Mouse (Mus musculus) right cerebral cortex, adult 2 months (tissue): ENCODE measurements around the gene Pigx.

ENCODE experiments used
- DNase-seq, 2 experiments: peaks; one replicate each; pipeline ENCODE4 v3.0.0; 2021 to 2022; ENCODE audit warnings: low spot score in 2 of 2

Pigx gene

DNA sequence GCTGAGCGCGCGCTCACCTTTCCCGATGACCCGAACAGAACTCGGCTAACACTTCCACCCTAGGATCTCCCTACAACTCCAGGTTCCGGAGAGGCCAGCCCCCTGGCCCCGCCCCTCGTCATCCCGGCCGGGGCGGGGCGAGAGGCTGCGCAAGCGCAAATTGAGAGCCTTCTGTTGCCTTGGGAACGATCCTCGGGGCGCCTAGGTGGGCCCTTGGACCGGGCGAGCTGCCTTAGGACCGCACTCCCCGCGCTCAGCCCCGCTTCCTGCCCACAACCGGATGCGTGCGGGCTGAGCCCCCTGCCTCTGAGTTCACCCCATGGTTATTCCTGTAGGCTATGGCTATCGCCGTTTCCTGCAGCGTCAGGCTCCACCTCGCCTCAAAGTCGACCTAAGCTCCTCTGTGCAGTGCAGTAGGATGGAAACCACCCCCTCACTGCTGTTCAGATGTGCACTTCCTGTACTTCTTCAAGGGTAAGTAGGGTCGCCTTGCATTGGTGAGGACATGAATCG lies at the start of gene Pigx, which contains the start of gene Cep19:
TSS of gene Pigx (minus strand) at position 103 of the 513 bp plus-strand sequence.
TSS of gene Cep19 (plus strand) at position 163 of the 513 bp plus-strand sequence.
- peak; percentile 87 to 90 for DNase-seq

DNA sequence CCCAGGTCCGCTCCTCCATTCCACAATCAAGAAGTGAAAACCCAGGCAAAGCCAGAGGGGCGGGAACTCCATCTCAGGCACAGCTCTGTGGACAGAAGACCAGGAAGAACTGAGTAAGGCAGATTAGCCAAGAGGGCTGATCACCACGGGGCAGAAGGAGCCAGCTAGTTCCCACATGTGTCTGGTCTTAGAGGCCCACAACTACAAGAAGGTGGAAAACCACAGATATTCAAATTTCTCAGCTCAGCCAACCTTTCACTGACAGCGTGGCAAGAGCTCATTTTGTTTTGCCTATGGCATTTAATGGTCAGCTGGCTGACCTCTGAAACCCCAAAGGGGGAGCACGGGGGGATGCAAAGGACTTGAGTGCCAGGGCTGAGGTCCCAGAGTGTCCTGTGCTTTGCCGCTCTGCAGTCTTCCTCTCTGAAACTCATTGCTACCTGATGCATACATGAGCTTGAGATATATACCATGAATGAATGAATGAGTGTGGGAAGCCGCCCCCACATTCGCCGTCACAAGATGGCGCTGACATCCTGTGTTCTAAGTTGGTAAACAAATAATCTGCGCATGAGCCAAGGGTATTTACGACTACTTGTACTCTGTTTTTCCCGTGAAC lies 48.2 kb upstream of the Pigx start:
- DNase-seq, result no peak

- DNase-seq, result no peak
These were observed 45.1 kb upstream of the Pigx start for GRCm38 (mm10) chr16:32144592-32144991.

- no peak for DNase-seq
These were observed 44.2 kb upstream of the Pigx start for GRCm38 (mm10) chr16:32143766-32144165.

DNA sequence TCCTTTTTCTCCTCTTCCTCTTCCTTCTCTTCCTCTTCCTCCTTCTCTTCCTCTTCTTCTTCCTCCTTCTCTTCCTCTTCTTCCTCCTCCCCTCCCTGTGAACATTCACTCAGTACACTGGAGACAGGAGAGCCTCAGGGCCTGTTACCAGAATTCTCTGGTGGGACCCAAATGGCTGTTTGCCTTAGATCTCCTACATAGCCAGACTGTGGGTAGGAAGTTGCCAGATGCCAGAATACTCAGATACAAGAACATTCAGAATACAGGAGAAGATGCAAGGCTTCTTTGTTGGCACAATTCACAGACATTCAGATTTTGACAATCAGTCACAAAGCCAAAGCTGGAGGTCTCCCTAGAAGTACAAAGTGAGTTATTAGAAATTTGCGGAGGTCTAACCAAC lies 39.4 kb upstream of the Pigx start:
- peak in 1 of 2 experiments; percentile 15 for DNase-seq

DNA sequence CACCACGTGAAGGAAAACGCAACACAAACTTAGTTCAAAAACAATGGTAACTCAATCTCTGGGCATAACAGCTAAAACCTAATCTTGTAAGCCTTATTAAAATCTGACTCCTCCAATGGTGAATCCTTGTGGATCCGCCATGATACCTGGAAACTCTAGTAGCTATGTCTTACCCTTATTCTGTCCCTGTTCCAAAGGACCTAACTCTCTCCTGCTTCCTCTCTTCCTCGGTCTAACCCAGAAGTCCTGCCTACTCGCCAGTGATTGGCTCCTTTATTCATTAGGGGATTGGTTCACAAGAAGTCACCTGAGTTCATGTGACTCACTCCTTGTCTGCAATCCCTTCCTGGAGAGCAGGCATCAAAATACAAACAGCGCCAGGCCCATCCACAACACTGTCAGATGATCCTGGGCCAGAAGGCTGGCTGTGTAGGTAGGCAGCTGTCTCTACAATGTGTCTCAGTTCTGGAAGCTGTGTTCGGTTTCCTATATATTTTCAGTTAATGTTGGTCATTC lies 36.4 kb upstream of the Pigx start:
- no peak for DNase-seq

DNA sequence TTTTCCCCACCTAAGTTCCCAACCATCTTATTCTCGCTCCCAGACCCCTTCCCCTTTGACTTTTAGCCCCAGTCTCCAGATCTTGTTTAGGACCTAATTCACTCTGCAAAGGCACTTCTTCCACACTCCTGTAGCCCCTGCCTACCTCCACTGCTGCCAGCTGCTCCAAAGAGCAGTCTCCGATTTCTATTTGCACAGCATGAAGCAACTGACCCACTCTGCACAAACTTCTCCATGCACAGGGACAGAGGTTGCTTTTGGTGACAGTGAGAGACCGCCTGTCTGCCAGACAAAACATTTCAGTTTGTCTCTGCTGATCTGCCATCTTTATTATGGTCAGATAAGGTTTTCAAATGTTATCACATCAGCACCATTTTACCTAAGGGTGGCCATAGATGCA lies 33.6 kb upstream of the Pigx start:
- DNase-seq, result no peak

- DNase-seq, result no peak
These were observed 30.8 kb upstream of the Pigx start for GRCm38 (mm10) chr16:32130190-32130826.

DNA sequence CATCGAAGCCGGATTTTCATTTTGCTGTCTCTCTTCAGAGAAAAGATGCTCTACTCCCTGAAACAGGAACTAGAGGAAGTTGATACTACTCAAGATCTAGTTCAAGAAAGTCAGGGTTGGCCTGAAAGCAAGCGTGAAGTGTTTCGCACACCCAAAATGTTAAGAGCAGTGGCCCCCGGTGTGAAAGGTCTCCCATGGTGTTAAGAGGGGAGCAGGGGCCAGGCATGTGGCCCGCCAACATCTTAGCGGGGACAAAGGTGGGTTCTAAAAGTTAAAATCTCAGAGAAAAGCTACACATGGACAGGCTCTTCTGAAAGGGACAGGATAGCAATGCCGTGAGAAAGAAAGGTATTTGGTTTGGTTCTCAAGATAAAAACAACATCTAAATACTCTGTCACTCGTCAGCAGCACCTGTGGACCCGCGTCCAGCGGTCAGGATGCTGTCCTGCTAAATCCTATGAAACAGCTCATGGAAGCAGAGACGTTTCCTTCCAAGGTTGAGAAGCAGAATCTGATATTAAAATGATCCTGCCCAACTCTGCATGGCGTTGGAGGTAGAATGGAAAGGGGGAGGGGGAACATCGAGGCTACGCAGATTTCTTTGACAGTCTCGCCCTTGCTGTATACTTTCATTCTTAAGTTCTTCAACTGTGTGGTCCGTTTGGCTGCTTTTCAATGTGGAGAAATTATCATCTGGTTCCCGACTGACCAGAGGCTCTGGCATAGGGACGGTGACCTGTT lies 30.1 kb upstream of the Pigx start:
- DNase-seq, result no peak

DNA sequence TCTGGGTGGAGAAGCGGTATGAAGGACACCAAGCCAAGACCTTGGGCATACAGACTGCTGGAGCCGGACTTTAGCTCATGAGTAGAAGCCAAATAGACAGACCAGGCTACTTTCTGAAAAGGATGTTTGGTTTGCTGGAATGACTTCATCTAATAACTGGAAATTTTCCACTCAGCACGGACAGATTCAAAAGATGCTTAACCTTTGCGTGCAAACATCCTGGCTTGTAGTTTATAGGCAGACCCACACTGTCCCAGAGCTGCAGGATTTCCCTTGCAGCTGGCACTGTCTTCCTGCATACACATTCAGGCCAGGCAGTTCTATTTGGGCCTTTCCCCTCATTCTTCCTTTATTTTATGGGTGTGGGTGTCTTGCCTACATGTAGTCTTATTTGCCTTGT lies 27.5 kb upstream of the Pigx start:
- DNase-seq, result no peak

DNA sequence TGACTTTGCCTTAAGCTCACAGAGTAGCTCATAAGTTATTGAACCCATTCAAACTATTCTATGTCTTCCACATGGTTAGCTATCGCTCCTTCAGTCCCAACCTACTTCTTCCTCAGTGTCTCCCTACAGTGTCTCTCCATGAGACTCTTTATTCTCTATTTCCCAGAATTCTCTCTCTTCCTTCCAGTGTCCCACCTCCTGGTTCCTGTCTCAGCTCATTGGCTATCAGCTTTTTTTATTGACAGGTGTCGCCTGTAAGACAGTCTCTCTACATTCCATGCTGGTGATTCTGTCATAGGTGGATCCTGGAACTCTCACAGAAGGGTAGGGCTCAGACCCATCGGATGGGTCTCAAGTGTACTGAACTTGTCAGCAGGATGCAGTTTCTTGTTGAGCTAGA lies 25.8 kb upstream of the Pigx start:
- no peak for DNase-seq

DNA sequence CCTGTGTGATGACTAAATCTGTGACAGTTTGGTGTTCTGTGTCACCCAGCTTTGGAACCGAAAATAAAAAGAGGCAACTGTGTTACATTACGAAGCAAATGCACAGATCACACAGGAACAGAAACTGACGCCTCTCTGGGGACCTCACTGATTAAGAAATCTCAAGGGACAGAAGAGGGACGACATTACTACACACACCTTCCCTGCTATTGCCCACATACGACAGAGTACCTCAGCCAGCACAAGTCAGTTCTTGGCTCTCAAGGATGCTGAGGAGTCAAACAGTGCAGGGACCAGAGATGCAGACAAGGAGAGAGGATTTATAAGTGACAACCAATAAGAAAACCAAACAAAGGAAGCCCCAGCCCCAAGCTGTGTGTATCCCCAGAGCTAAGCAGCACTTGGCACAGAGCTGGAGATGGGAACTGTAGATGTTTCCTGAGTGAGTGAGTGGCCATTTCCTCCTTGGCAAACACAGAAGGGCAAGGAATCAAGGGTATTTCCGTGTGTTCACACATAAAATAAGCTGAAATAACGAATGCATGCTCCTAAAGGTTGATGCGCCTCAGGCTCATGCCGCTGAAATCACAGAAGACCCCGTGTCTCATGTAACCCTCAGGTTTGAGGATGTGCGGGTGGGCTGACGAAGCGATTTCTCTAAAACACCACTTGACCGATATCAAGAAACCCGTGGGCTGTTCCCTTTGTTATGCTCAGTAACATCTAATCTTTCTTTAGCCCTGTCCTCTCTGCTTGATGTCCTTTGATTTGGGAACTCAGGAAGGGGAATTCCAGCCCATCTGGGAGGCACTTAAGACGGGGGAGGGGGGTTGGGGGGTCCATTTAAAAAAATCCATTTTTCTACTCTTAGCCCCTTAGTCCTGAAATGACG lies 25.1 kb upstream of the Pigx start:
- DNase-seq, result no peak

GRCm38 (mm10) chr16:32124020-32124419 lies 24.5 kb upstream of the Pigx start:
- DNase-seq, result no peak

DNA sequence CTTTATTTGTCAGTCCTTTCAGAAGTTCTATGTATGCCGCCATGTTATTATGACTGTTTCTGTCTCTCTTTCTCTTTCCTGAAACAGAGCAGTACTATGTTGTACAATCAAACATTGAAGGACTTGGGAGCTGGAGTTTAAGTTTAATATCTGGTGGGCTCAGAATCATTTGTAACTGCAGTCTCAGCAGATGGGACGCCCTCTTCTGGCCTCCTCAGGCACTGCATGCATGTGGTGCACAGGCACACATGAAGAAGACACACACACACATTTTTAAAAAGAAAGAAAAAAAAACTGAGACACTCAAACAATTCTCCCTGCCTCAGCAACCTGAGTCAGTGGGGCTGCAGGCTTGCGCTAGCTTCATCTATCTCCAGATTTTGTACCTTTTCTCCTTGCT lies 20.9 kb upstream of the Pigx start:
- DNase-seq, result no peak

DNA sequence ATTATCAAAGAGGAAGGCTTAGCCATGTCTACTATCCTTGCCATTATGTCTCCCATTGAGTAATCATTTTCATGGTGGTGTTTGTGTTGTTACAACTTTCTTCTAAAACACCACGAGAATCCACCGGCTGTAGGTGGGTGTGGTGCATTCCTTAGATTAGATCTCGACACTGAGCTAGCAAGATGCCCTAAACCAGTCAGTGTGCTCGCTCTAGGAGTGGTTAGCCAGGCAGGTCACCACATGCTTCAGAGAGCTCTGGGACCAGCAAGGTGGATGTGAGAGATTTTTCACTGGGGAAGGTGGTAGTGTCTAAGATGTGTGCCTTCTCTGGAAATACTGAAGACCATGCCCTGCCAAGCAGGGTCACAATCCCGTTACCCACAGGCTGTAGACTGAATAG lies 16.6 kb upstream of the Pigx start:
- DNase-seq, result no peak

GRCm38 (mm10) chr16:32115781-32116180 lies 16.2 kb upstream of the Pigx start:
- no peak for DNase-seq

DNA sequence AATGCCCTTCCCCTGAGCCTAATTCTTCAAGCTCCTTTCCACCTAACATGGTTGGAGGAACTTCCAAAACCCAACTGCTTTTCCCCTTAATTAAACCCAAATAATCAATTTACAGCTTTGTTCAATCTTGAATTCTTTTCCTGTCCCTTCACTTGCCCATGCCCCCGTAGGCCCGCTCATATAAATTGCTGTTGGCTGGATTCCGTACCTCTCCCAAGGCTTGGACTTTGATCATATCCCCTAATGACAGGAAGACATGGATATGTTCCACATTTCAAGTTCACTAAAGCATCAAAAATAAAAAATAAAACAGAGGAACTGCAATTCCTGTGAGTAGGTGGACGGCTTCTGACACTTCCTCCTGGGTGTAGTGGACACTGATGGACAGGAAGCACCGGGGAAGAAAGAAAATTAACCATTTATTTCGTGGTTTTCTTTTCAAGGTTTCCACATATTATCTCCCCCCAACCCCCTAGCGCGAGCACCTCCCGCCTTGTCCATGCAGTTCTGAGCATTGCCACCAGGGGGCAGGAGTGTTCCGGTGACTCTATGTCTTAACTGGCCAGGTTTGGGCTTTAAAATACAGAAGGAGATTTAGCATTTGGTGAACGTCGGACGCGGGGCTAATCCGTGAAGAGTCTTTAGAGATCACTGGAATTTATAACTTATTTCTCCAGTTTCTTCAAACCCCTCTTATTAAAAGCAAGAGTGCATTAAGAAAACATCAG lies 15.6 kb upstream of the Pigx start:
- peak; percentile 88 to 89 for DNase-seq

DNA sequence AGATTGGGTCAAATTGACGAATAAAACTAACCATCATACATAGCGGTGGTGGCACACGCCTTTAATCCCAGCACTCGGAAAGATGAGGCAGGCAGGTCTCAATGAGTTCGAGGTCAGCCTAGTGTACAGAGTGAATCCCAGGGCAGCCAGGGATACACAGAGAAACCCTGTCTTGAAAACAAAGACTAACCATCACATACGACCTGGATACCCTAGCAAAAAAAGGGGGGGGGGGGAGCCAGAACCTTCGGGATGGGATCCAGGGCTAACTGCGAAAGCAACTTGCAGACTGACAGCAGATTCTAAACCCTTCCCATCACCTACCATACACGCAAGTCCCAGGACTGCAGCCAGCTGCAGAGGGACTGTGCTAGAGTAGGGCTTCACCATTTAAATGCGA lies 14.9 kb upstream of the Pigx start:
- DNase-seq, result no peak

DNA sequence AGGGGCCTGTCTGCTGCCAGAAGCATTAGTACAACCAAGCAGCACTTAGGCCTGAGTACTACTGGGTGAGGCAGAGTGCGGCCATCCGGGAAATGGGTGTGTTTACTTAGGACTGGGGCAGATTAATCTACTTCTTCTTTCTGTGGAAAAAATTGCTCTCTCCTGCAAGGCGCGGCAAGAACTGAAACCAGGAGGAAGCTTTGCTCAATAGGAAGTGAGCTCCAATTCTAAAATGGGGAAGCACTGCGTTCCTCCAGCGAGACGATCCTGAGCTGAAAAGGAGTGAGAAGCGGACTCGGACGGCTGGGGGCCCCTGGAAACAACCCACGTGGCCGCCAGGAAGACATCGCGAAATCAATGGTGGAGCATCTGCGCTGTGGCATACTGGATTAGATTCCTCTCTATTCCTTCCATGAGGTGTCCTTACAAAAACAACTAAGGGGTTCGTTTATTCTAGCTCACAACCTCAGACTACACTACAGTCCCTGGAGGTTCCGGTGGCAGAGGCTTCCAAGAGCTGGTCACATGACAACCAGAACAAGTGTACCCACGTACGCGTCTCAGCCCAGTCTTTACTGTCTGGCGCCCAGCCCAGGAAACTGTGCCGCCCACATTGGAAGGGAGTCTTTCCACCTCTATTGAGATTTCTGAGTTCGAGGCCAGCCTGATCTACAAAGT lies 14.1 kb upstream of the Pigx start:
- DNase-seq, result peak; percentile 52 to 56
